Mouse (Mus musculus): Measurements from ENCODE around the gene Esf1. TPM values are rescaled to one million over a fixed set of nuclear protein-coding genes. Genes with fewer than 3 reads are reported as not detected.
"Not testable (repeated sequence)": the region's sequence is repeated elsewhere in the genome, so short reads cannot be mapped to it uniquely, and the experiment has no call there.

Gene Esf1
- polyA plus RNA-seq, 1 experiment from 2014 or later: 26.2 TPM

GRCm38 (mm10) chr2:140151743-140152142 lies 18.6 kb downstream of the Esf1 start, which contains the start of gene Gm17374:
Gene Gm17374 (plus strand): TSS chr2:140152043.
- not testable (repeated sequence) for H3K27me3 ChIP-seq; H3K4me1 ChIP-seq; H3K4me3 ChIP-seq; H3K9me3 ChIP-seq (replicated peaks); H3K9ac ChIP-seq; H3K27ac ChIP-seq; ATAC-seq; H3K4me2 ChIP-seq
- H3K36me3 ChIP-seq (ENCODE audit: poor library complexity, severe bottlenecking): peaks cover 34% of the 10 kb centered on the region
- WGBS: 94% methylated on average over 4 of the region's 4 CpGs

- Histone ChIP-seq H3K27ac (no peak overlapping the region), H3K4me3 (no peak overlapping the region), H3K27me3 (no peaks in the 10 kb centered on the region), H3K9ac (no peak overlapping the region), H3K9me3 (replicated peaks) (no peaks in the 10 kb centered on the region), H3K4me1 (no peaks in the 10 kb centered on the region), H3K36me3 (ENCODE audit: poor library complexity, severe bottlenecking) (peaks cover 65% of the 10 kb centered on the region), H3K4me2 (no peak overlapping the region)
- no peak for ATAC-seq
- WGBS: 86% methylated on average over 2 of the region's 2 CpGs
Measured at GRCm38 (mm10) chr2:140125516-140125915, 44.8 kb downstream of the Esf1 start.

GRCm38 (mm10) chr2:140113851-140114250 lies 56.5 kb downstream of the Esf1 start:
- peak; percentile 55; the same call in 1 of the 2 replicates for ATAC-seq
- H3K4me2 ChIP-seq: no peak overlapping the region
- 89% methylated on average over 8 of the region's 8 CpGs for WGBS

GRCm38 (mm10) chr2:140108945-140109344 lies 61.4 kb downstream of the Esf1 start:
- H3K27ac ChIP-seq: no peak overlapping the region
- no peaks in the 10 kb centered on the region for H3K36me3 ChIP-seq (ENCODE audit: poor library complexity, severe bottlenecking)
- no peaks in the 10 kb centered on the region for H3K27me3 ChIP-seq
- H3K4me3 ChIP-seq: no peak overlapping the region
- 48% methylated on average over 1 of the region's 1 CpGs for WGBS
- no peak for ATAC-seq
- no peaks in the 10 kb centered on the region for H3K9me3 ChIP-seq (replicated peaks)
- H3K4me2 ChIP-seq: no peak overlapping the region
- no peaks in the 10 kb centered on the region for H3K4me1 ChIP-seq
- H3K9ac ChIP-seq: no peak overlapping the region

More at GRCm38 (mm10) chr2:140113851-140114250, 56.5 kb downstream of the Esf1 start:
- Histone ChIP-seq H3K4me1 (no peaks in the 10 kb centered on the region), H3K4me3 (no peak overlapping the region), H3K9ac (no peak overlapping the region), H3K36me3 (ENCODE audit: poor library complexity, severe bottlenecking) (no peaks in the 10 kb centered on the region), H3K27me3 (no peaks in the 10 kb centered on the region), H3K27ac (no peak overlapping the region), H3K9me3 (replicated peaks) (no peaks in the 10 kb centered on the region)

GRCm38 (mm10) chr2:140107641-140108040 lies 62.7 kb downstream of the Esf1 start:
- Histone ChIP-seq H3K9me3 (replicated peaks) (no peaks in the 10 kb centered on the region), H3K4me2 (no peak overlapping the region), H3K27ac (no peak overlapping the region), H3K4me3 (no peak overlapping the region), H3K4me1 (no peaks in the 10 kb centered on the region), H3K36me3 (ENCODE audit: poor library complexity, severe bottlenecking) (no peaks in the 10 kb centered on the region), H3K27me3 (no peaks in the 10 kb centered on the region), H3K9ac (no peak overlapping the region)
- WGBS: 88% methylated on average over 4 of the region's 4 CpGs
- ATAC-seq: no peak

- no peak overlapping the region for H3K27ac ChIP-seq
- H3K27me3 ChIP-seq: no peaks in the 10 kb centered on the region
- H3K9ac ChIP-seq: no peak overlapping the region
- ATAC-seq: no peak
- WGBS: 75% methylated on average over 3 of the region's 3 CpGs
- no peak overlapping the region for H3K4me3 ChIP-seq
- no peak overlapping the region for H3K4me2 ChIP-seq
- H3K4me1 ChIP-seq: no peaks in the 10 kb centered on the region
- H3K36me3 ChIP-seq (ENCODE audit: poor library complexity, severe bottlenecking): no peaks in the 10 kb centered on the region
- H3K9me3 ChIP-seq (replicated peaks): no peaks in the 10 kb centered on the region
Measured at GRCm38 (mm10) chr2:140104951-140105350, 65.4 kb downstream of the Esf1 start.

- ATAC-seq: no peak
- Histone ChIP-seq H3K9me3 (replicated peaks) (no peaks in the 10 kb centered on the region), H3K27me3 (no peaks in the 10 kb centered on the region), H3K27ac (no peak overlapping the region), H3K4me1 (no peaks in the 10 kb centered on the region), H3K36me3 (ENCODE audit: poor library complexity, severe bottlenecking) (no peaks in the 10 kb centered on the region), H3K4me2 (no peak overlapping the region), H3K4me3 (no peak overlapping the region), H3K9ac (no peak overlapping the region)
- WGBS: 90% methylated on average over 3 of the region's 3 CpGs
Measured at GRCm38 (mm10) chr2:140100551-140101474, 69.6 kb downstream of the Esf1 start.

GRCm38 (mm10) chr2:140099971-140100370 lies 70.4 kb downstream of the Esf1 start:
- ATAC-seq: no peak
- no peaks in the 10 kb centered on the region for H3K27me3 ChIP-seq
- H3K4me1 ChIP-seq: no peaks in the 10 kb centered on the region
- WGBS: 90% methylated on average over 3 of the region's 3 CpGs
- no peak overlapping the region for H3K9ac ChIP-seq
- H3K4me3 ChIP-seq: no peak overlapping the region
- no peaks in the 10 kb centered on the region for H3K9me3 ChIP-seq (replicated peaks)
- H3K36me3 ChIP-seq (ENCODE audit: poor library complexity, severe bottlenecking): no peaks in the 10 kb centered on the region
- H3K27ac ChIP-seq: no peak overlapping the region
- H3K4me2 ChIP-seq: no peak overlapping the region

- 74% methylated on average over 3 of the region's 3 CpGs for WGBS
- Histone ChIP-seq H3K9ac (no peak overlapping the region), H3K36me3 (ENCODE audit: poor library complexity, severe bottlenecking) (no peaks in the 10 kb centered on the region), H3K4me1 (no peaks in the 10 kb centered on the region), H3K27ac (no peak overlapping the region), H3K4me2 (no peak overlapping the region), H3K27me3 (no peaks in the 10 kb centered on the region), H3K4me3 (no peak overlapping the region), H3K9me3 (replicated peaks) (no peaks in the 10 kb centered on the region)
- no peak for ATAC-seq
Measured at GRCm38 (mm10) chr2:140097131-140097591, 73.2 kb downstream of the Esf1 start.

GRCm38 (mm10) chr2:140096034-140096433 lies 74.3 kb downstream of the Esf1 start:
- no peak for ATAC-seq
- Histone ChIP-seq H3K9ac (no peak overlapping the region), H3K27me3 (no peaks in the 10 kb centered on the region), H3K9me3 (replicated peaks) (no peaks in the 10 kb centered on the region), H3K36me3 (ENCODE audit: poor library complexity, severe bottlenecking) (no peaks in the 10 kb centered on the region), H3K4me2 (no peak overlapping the region), H3K4me1 (no peaks in the 10 kb centered on the region), H3K27ac (no peak overlapping the region), H3K4me3 (no peak overlapping the region)
- 90% methylated on average over 5 of the region's 5 CpGs for WGBS

GRCm38 (mm10) chr2:140093433-140093832 lies 76.9 kb downstream of the Esf1 start:
- Histone ChIP-seq H3K4me2 (no peak overlapping the region), H3K4me1 (no peaks in the 10 kb centered on the region), H3K9ac (no peak overlapping the region), H3K27me3 (no peaks in the 10 kb centered on the region), H3K36me3 (ENCODE audit: poor library complexity, severe bottlenecking) (no peaks in the 10 kb centered on the region), H3K9me3 (replicated peaks) (no peaks in the 10 kb centered on the region), H3K4me3 (no peak overlapping the region), H3K27ac (no peak overlapping the region)
- no peak for ATAC-seq
- 94% methylated on average over 5 of the region's 5 CpGs for WGBS

GRCm38 (mm10) chr2:140084245-140084644 lies 86.1 kb downstream of the Esf1 start:
- no peak for ATAC-seq
- H3K4me1 ChIP-seq: no peaks in the 10 kb centered on the region
- no peaks in the 10 kb centered on the region for H3K9me3 ChIP-seq (replicated peaks)
- no peak overlapping the region for H3K9ac ChIP-seq
- no peak overlapping the region for H3K27ac ChIP-seq
- H3K4me3 ChIP-seq: no peak overlapping the region
- no peak overlapping the region for H3K4me2 ChIP-seq
- no peaks in the 10 kb centered on the region for H3K36me3 ChIP-seq (ENCODE audit: poor library complexity, severe bottlenecking)
- no peaks in the 10 kb centered on the region for H3K27me3 ChIP-seq
- 95% methylated on average over 7 of the region's 7 CpGs for WGBS
